Mouse (Mus musculus) embryo, embryonic 11.5 days (tissue): Measurements from ENCODE around the gene Daw1.

Source experiments
- DNase-seq: peaks from one replicate; pipeline ENCODE4 v3.0.0-alpha.2; 2012; ENCODE audit warnings: low read depth, low spot score

Gene Daw1

DNA sequence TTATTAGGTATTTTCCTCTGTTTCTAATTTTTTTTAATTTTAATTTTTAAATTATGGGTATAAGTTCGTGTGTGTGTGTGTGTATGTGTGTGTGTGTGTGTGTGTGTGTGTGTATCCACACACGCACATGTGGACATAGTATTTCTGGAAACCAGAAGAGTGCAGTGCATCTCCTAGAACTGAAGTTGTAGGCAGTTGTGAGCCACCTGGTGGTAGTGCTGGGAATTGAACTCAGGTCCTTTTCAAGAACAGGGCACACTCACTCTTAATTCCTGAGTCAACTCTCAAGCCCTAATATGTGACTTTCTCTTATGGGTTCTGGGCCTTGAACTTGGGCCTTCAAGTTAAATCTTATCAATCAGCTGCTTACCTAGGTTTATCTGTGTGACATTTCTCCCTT is 27.6 kb downstream of the Daw1 start:
- DNase-seq: peak; percentile 35

DNA sequence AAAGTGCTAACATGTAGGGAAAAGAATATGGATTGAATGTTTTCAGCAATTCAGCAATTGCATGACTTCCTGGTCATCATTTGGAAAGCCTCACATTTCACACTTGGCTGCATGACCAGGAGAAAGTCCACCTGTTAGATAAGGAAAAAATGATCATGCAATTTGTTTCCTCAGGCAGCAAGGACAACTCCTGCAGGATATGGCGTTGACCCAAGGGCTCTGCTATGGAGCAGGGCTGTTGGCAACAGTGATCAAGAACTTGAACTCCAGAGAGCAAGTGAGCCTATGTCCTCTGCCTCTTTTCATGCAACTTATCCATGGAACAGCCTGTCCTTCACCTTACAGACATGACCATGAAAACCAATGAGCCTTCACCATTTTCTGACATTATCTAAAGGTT is 50.4 kb downstream of the Daw1 start:
- DNase-seq: no peak

GRCm38 (mm10) chr1:83218260-83218659 is 58.7 kb downstream of the Daw1 start:
- DNase-seq: peak; percentile 9

GRCm38 (mm10) chr1:83223072-83223471 is 63.5 kb downstream of the Daw1 start:
- no peak for DNase-seq

GRCm38 (mm10) chr1:83224423-83224960 is 64.9 kb downstream of the Daw1 start:
- DNase-seq: no peak

GRCm38 (mm10) chr1:83227946-83228345 is 68.4 kb downstream of the Daw1 start:
- no peak for DNase-seq

- no peak for DNase-seq
Measured at GRCm38 (mm10) chr1:83248235-83248746, 88.7 kb downstream of the Daw1 start.

DNA sequence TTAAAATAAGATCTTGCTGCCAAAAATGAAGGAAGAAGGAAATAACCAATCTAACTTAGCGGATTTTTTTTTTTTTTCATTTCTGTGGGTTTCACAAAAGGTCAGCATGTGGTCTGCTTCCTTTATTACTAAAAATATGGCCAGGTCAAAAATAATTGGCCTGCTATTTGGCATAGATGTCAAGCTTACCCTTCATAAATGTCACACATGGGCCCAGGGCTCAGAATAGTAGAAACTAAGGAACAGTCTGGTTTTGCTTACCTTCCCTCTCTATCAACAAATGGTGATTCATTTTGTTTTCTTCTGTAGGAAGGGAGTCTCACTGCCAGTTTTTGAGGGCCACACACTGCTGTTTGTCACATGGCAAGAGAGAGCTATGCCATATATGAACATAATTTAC is 92.2 kb downstream of the Daw1 start:
- no peak for DNase-seq
